Mouse (Mus musculus) liver, embryonic 14.5 days (tissue): ENCODE data around the gene Cfap126.
"Not testable (repeated sequence)": the region's sequence is repeated elsewhere in the genome, so short reads cannot be mapped to it uniquely, and the experiment has no call there.

Source experiments
- CTCF ChIP-seq: IDR thresholded peaks from 2 replicates; pipeline ENCODE4 v1.5.1; 2016; ENCODE audit warnings: antibody characterized with exemption, low read depth, control low read depth
- EP300 ChIP-seq: IDR thresholded peaks from 2 replicates; pipeline ENCODE4 v1.6.1; 2016; ENCODE audit warnings: antibody characterized with exemption, low read depth

DNA sequence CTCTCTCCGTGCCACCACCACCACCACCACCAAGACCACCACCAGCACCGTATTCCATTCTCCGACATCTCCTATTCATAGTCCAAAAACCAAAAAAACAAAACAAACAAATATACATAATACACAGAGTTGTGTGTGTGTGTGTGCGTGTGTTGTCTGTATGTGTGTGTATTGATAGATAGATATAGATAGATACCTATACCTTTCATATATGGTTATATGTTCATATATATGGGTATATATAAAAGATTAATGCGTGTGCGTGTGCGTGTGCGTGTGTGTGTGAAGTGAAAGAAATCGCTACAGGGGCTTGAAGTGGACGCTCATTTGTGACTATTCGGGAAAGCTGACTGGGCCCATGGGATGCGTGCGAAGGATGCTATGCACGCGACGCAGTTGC lies 42.8 kb upstream of the Cfap126 start:
- TF ChIP-seq CTCF, EP300: not testable (repeated sequence)
